Mouse (Mus musculus): ENCODE results near the gene Pigv. TPM values are rescaled to one million over a fixed set of nuclear protein-coding genes. Genes with fewer than 3 reads are reported as not detected.

The Pigv gene
- polyA plus RNA-seq (2012; rRNA removed; ENCODE audit: low replicate concordance), result 6.9 and 8.2 TPM in 2 replicates

GRCm38 (mm10) chr4:133671881-133672844, at the start of gene Pigv:
Pigv (minus strand) TSS chr4:133672647.

GRCm38 (mm10) chr4:133649989-133650699, 22.3 kb downstream of the Pigv start, which contains the start of gene Zdhhc18:
Zdhhc18 (minus strand) TSS chr4:133650154.

Other genes with a start within 250 kb of the Pigv start
- 2.8 and 3.9 TPM in 2 replicates for gene Tent5b, start 192.5 kb downstream of the Pigv start, polyA plus RNA-seq (2012; rRNA removed; ENCODE audit: low replicate concordance)
- gene Trnp1, start 174.1 kb downstream of the Pigv start, polyA plus RNA-seq (2012; rRNA removed; ENCODE audit: low replicate concordance), result 8.0 and 11.4 TPM in 2 replicates
- 77.2 and 86.8 TPM in 2 replicates for gene Kdf1, start 153.7 kb downstream of the Pigv start, polyA plus RNA-seq (2012; rRNA removed; ENCODE audit: low replicate concordance)
- gene Nudc, start 126.7 kb downstream of the Pigv start, polyA plus RNA-seq (2012; rRNA removed; ENCODE audit: low replicate concordance), result 13.8 and 19.1 TPM in 2 replicates
- gene Nr0b2, start 119.3 kb downstream of the Pigv start, polyA plus RNA-seq (2012; rRNA removed; ENCODE audit: low replicate concordance), result 23.8 and 32.6 TPM in 2 replicates
- gene Gpatch3, start 97.9 kb downstream of the Pigv start, polyA plus RNA-seq (2012; rRNA removed; ENCODE audit: low replicate concordance), result 7.1 and 14.1 TPM in 2 replicates
- gene Gpn2, start 88.3 kb downstream of the Pigv start, polyA plus RNA-seq (2012; rRNA removed; ENCODE audit: low replicate concordance), result 60.6 and 72.3 TPM in 2 replicates
- 155 and 294 TPM in 2 replicates for gene Sfn, start 70.5 kb downstream of the Pigv start, polyA plus RNA-seq (2012; rRNA removed; ENCODE audit: low replicate concordance)
- gene Zdhhc18, start 22.5 kb downstream of the Pigv start, polyA plus RNA-seq (2012; rRNA removed; ENCODE audit: low replicate concordance), result 22.3 and 31.5 TPM in 2 replicates
- gene Arid1a, start 84.1 kb upstream of the Pigv start, polyA plus RNA-seq (2012; rRNA removed; ENCODE audit: low replicate concordance), result 36.8 and 59.5 TPM in 2 replicates
- 164 and 213 TPM in 2 replicates for gene Rps6ka1, start 215.2 kb upstream of the Pigv start, polyA plus RNA-seq (2012; rRNA removed; ENCODE audit: low replicate concordance)